Mouse (Mus musculus): ENCODE results near the gene Psg16.
"Not testable (repeated sequence)": the region's sequence is repeated elsewhere in the genome, so short reads cannot be mapped to it uniquely, and the experiment has no call there.

Psg16 gene

GRCm38 (mm10) chr7:17056081-17056581 is 17.7 kb upstream of the Psg16 start:
- DNase-seq (ENCODE audit: low spot score), result peak; percentile 87

DNA sequence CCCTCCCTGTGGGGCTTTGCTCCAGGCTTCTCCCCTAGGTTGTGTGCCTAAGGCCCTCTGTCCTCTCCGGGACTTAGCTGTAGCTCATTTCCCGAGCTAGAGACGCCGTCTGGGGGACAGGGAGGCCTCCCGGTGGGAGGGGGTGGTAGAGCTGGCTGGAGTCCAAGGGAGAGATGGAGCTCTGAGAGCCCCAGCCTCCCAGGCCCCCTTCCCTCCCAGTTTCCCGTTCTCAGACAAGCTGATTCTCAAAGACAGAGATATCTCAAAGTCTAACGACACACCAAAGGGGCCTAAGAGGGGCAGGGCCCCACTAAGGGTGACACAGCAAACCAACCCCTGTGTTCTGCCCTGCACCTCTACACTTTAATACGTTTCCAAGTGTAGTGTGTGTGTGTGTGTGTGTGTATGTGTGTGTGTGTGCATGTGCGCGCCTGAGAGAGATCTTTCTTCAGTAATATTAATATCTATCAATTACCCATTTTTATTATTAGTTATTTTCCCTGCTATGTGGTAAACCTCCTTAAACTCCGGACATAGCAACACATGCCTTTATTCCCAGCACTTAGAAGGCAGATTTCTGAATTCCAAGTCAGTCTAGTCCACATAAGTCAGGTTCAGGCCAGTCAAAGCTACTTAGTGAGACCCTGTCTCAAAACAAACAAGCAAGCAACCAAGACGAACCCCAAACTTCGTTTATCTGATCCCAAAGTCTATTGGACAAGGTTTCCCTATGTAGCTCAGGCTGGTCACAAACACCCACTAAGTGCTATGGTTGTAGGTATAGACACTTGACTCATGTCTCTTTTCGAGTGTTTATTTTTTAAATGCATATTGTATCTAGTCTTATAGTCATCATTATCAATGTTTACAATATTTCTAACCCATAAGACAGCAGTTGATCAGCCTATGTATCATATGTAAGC is 17.0 kb upstream of the Psg16 start:
- DNase-seq (ENCODE audit: low spot score), result no peak

GRCm38 (mm10) chr7:17058071-17058689 is 15.7 kb upstream of the Psg16 start:
- DNase-seq (ENCODE audit: low spot score), result no peak

DNA sequence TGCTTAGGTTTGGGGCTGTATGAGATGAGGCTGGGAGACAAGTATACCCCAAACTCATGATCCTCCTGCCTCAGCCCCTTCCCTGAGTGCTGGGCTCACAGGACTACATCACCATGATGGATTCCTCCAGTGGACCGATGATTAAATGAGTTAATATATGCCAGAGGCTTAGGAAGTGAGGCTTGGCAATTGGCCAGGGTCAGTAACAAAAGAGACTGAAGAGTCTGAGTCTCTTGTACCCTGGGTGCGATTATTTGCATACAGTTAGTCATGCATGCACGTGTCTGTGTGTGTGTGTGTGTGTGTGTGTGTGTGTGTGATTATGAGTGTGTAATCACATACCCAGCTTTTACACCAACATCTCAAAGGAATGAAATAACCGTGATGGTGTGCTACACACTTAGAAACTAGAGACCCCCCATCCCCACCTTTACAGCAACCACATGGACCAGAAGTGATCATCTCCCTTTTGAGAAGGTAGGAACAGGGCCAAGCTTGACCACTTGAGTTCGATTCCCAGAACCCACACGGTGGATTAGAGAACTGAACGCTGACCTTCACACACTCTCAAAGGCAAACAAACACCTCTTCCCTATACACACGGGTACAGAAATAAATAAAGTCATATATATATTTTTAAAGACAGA is 14.9 kb upstream of the Psg16 start:
- DNase-seq (ENCODE audit: low spot score), result no peak

DNA sequence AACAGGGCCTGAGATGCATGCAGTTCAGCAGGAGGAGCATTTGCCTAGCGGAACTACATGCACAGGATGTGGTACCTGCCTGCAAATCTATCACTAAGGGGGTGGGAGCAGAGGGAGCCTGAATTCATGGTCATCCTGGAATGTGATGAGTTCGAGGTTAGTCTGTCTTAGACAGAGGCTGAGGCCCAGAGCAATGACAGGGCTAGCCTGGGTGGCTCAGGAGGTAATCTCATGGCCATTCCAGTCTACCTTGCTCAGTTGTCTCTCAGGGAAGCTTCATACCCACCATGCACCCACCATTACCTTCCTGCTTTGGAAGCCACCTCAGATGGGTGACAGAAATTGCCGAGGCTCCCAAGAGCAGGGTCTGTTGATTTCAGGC is 14.4 kb upstream of the Psg16 start:
- DNase-seq (ENCODE audit: low spot score), result no peak

DNA sequence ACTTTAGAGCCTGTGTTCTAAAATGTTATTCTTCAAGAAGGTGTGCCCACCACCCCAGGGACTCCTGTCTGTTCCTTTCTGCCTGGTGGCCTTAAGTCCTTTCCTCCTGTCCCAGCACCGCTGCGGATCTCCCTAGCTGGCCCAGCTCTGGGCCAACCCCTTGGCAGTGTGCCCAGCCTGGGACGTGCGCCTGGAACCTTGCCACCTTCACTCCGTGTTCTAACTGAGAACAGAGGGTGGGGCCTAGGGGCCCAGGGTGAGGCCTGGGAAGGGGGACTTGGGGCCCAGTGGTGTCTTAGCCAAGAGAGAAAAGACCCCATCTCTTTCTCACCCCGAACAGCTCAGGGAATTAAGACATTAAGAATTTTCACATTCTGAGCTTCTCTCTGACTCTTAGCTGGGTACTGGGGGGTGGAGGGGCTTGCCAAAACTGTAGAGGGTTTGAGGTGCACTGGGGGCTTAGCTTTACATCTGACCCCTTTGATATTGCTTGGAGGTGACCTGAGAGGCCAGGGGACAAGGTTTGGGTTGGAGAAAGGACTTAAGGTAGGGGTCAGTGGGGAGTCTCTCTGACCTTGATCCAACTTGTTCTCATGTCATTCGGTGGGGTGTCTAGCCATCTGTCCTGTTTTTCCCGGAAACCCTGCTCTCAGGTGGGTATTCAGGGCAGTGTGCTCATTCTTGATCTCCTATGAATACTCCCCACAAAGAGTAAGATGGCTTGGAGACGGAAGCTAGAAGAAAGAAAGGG is 13.6 kb upstream of the Psg16 start:
- DNase-seq (ENCODE audit: low spot score), result no peak

DNA sequence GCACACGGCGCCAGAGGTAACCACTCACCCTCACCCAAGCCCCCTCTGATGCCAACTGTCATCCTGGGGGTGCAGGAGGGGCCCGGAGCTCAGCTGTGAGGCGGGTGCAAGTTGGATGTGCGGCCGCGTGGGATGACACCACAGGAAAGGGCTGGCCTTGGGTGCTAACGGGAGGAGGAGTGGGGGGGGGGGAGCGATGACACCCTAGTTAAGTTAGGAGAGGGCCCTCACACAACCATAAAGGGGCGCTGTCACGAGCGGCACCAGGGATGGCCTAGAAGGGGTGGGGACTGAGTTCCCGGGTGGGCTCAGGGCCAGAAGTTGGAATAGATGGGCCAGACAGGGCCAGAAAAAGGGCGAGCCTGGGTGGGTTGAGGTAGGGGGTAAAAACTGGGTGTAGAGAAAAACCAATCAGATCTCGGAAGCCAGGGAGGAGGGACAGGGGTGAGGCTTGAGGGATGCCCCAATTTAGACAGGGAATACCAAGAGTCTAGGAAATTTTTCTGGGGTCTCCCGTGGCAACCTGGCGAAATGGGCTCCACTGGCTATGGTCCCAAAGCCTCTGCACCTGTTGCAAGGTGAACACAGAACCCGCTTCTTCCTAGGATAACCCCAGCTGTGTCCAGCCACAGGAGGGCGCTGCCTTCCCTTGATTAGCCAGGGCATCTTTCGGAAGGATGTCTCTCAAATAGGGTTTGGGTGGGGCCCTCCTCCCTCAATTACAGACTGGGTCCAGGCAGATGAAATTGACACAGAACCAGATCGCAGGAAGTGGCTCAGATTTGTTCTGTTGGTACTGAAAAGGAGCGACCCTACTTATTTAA is 12.8 kb upstream of the Psg16 start:
- DNase-seq (ENCODE audit: low spot score), result no peak

GRCm38 (mm10) chr7:17062389-17062788 is 11.5 kb upstream of the Psg16 start, which contains the start of gene Hif3a:
Hif3a (minus strand) TSS chr7:17062427.
- no peak for DNase-seq (ENCODE audit: low spot score)

DNA sequence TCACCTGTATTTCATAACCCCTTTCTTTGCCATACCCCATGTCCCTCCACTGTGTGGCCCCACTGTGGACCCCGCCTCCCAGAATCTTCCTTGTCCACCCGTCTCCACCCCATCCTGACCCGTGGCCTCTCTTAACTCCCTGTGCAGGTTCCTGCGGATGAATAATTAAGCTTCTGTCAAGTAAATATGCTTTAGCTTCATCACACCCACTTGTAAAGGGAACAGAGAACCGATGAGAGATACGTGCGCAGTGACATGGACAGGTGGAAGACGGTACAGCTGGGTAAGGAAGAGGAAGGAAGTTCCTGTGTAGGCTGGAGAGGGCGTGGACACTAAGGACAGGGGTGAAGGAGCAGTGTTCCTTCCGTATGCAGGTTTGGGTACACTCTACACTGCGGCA is 11.0 kb upstream of the Psg16 start:
- no peak for DNase-seq (ENCODE audit: low spot score)

DNA sequence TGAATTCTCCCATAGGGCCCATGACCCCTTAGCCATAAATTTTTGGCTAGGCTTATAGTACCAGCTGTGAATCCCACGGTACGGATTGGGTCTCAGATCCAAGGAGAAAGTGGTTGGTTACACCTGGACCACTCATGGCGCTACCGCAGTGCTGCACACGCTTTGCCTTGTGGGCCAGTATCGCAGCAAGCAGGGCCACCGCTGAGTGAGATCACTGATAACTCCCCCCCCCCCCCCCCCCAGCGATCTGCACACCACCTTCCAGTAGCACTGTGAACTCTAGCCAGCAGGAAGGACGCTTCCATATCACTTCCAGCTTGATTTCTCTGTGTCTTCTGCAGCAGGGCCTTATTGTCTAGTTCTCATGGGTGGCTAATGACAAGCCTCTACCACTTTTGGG is 8.2 kb upstream of the Psg16 start:
- no peak for DNase-seq (ENCODE audit: low spot score)

- DNase-seq (ENCODE audit: low spot score), result no peak
These were observed 7.4 kb upstream of the Psg16 start for GRCm38 (mm10) chr7:17066412-17066811.

- DNase-seq (ENCODE audit: low spot score), result no peak
These were observed 6.8 kb upstream of the Psg16 start for GRCm38 (mm10) chr7:17067000-17067399.

DNA sequence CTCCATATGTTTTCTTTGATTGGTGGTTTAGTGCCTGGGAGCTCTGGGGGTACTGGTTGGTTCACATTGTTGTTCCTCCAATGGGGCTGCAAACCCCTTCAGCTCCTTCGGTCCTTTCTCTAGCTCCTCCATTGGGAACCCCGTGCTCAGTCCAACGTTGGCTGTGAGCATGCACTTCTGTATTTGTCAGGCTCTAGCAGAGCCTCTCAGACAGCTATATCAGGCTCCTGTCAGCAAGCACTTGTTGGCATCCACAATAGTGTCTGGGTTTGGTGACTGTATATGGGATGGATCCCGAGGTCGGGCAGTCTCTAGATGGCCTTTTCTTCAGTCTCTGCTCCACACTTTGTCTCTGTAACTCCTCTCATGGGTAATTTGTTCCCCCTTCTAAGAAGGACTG is 6.2 kb upstream of the Psg16 start:
- not testable (repeated sequence) for DNase-seq (ENCODE audit: low spot score)

GRCm38 (mm10) chr7:17073513-17073903 is 332 bp upstream of the Psg16 start:
- no peak for DNase-seq (ENCODE audit: low spot score)

DNA sequence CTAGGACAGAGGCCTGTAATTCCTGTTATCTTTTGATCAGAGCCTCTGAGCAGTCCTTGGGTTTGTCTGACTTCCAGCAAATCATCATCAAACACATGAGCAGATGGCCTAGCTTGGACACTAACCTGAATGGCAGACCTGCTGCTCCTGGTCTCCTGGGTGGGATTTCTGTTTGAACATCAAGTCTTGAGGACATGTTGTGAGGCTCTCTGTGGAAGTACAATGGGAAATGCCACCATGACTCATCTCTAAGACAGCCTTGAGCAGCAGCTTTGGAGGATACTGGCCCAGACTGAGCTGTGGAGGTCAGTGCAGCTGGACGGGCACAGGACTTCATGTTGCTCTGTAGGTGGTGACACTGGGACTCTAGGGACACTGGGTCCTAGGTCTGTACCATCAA is 2.7 kb downstream of the Psg16 start:
- no peak for DNase-seq (ENCODE audit: low spot score)

GRCm38 (mm10) chr7:17078076-17078654 is 4.3 kb downstream of the Psg16 start:
- no peak for DNase-seq (ENCODE audit: low spot score)

DNA sequence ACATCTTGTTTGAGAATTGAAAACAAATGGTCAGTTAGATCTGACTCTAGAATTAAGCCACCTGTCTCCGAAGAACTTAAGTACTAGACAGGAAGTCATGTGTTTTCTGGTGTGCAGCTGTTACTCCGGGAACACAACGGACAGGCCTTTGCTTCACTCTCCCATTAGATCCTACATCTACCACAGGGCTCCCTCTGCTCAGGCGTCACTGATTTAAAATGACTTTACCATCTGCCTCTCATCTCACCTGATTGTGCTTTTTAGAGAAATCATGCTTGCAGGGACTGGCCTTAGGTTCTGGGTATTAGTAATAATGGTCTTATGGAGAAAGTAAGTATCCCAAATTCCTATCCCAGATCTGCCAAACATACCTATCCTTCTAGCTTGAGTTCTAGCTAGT is 8.9 kb downstream of the Psg16 start:
- DNase-seq (ENCODE audit: low spot score), result no peak

GRCm38 (mm10) chr7:17087731-17088130 is 13.9 kb downstream of the Psg16 start:
- DNase-seq (ENCODE audit: low spot score), result no peak

DNA sequence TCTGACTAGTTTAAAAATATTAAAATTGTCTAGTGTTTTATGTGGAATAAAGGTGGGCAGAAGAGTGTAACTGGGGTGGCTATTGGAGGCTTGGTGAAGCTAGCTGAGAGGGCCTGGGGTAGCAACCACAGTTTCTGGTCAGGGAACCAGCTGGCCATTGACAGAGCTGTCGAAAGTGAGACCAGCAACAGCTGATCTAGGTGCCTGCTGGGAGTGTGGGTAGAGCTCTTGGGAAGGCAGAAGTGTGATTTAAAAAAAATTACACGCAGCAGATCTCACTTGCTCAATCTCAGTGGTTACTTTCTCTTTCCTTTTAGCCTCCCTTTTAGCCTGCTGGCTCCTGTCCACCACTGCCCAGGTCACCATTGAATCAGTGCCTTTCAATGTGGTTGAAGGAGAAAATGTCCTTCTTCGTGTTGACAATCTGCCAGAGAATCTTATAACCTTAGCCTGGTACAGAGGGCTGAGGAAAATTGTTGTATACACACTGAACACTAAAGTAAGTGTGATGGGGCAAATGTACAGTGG is 16.3 kb downstream of the Psg16 start:
- DNase-seq (ENCODE audit: low spot score), result no peak

DNA sequence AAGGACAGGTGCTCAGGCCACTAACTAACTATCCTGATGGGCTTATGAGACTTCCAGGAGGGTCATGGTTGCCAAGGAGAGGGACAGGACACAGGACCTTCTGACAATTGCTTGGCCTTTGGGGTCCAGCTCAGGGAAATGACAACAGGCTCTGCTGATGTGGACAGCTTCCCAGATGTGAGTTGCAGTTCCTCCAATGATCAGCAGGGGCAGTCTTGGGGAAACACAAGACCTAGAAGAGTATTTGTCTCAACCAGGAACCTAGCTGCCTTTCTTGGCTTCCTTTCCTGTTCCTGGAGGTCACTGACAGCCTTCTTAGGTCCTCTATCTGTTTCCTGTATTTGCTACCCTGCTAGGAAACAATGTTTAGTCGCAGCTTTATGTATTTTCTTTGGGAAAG is 17.4 kb downstream of the Psg16 start:
- DNase-seq (ENCODE audit: low spot score), result no peak

DNA sequence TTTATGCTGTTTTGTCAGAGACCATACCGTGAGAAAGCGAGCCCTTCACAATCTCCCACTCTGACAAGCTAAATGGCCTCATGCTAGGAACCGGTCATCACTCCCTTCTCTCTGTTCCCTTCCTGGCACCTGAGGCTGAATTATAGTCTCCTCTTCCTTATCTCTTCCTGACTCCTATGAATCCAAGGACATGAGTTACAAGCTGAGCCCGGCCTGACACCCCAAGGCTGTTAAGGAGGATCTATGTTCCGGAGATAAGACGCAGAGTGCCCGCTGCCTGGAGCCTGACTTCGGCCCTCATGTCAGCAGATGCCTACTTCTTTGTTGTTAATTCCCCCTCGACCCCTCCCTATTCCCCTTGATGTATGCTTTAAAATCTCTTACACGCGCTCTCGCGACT is 27.8 kb downstream of the Psg16 start:
- not testable (repeated sequence) for DNase-seq (ENCODE audit: low spot score)
